ENCODE assay signal across 9 mouse cellular contexts in the genomic region with DNA sequence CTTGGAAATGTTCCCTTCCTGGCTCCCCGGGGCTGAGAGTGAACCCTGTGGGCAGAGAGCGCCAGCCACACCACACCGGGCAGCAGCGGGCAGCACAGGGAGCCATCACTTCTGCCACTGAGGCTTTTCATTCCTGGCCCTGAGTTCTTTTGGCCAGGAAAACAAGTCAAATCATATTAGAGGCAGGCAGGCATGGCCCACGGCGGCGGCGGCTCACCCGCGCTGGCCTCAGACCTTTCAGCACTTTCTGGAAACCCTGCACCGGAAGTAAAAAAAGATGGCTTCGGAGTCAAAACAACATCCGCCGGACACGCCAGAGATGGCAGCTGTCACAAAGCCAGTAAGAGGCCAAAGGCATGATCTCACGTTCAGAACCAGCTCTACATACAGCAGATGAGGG. TPM values are rescaled to one million over a fixed set of nuclear protein-coding genes. Genes with fewer than 3 reads are reported as not detected.
DNase-seq lines count a peak whose midpoint lies in the region; ATAC-seq and TF ChIP-seq lines count a peak whose summit lies in the region.
"Had no signal": no experiment of that assay in that cellular context is flagged by ENCODE, and none has a peak within 500 bp of the region (broad histone marks: within the 10 kb centered on the region; RNA-seq: fewer than 3 reads in every experiment).

No protein-coding gene starts in this region.

- no peaks in the 10 kb centered on the region for H3K27me3 ChIP-seq in intestine, embryonic 14.5 days (replicated peaks; ENCODE audit: control insufficient read depth, insufficient read depth, low read length)
- no peaks in the 10 kb centered on the region for H3K27me3 ChIP-seq in intestine, postnatal 0 days (replicated peaks; ENCODE audit: control insufficient read depth, insufficient read depth, low read length)
- no peaks in the 10 kb centered on the region for H3K27me3 ChIP-seq in kidney, postnatal 0 days (ENCODE audit: insufficient read depth, low read length)
- H3K27me3 ChIP-seq in liver, postnatal 0 days (ENCODE audit: insufficient read depth, low read length), result no peaks in the 10 kb centered on the region

- peak overlapping the region; percentile 48; the same call in 1 of the 2 replicates for H3K27ac ChIP-seq in intestine, embryonic 14.5 days (ENCODE audit: low read depth)
- H3K27ac ChIP-seq in intestine, postnatal 0 days (ENCODE audit: low read depth, low read length), result no peak overlapping the region
- H3K27ac ChIP-seq in kidney, postnatal 0 days, result 0 out of 2 replicates have a peak overlapping the region, but pooled peaks have one; percentile 19
- no peak overlapping the region for H3K27ac ChIP-seq in layer of hippocampus, adult 2 months
- H3K27ac ChIP-seq in liver, postnatal 0 days (ENCODE audit: low read depth), result no peak overlapping the region

- H3K9ac ChIP-seq in intestine, embryonic 14.5 days (ENCODE audit: low read length), result no peak overlapping the region
- no peak overlapping the region for H3K9ac ChIP-seq in intestine, postnatal 0 days (ENCODE audit: low read depth, low read length)
- no peak overlapping the region for H3K9ac ChIP-seq in kidney, postnatal 0 days (ENCODE audit: low read depth, low read length)
- H3K9ac ChIP-seq in liver, postnatal 0 days (replicated peaks), result no peak overlapping the region

- H3K4me1 ChIP-seq in intestine, embryonic 14.5 days (replicated peaks; ENCODE audit: control insufficient read depth, insufficient read depth, low read length), result peaks cover 18% of the 10 kb centered on the region
- H3K4me1 ChIP-seq in intestine, postnatal 0 days (replicated peaks; ENCODE audit: control insufficient read depth, insufficient read depth, low read length), result peaks cover 6% of the 10 kb centered on the region
- peaks cover 14% of the 10 kb centered on the region for H3K4me1 ChIP-seq in kidney, postnatal 0 days (replicated peaks; ENCODE audit: insufficient read depth, low read length)
- no peaks in the 10 kb centered on the region for H3K4me1 ChIP-seq in liver, postnatal 0 days (ENCODE audit: insufficient read depth)

- no peak overlapping the region for H3K4me3 ChIP-seq in intestine, embryonic 14.5 days (ENCODE audit: low read depth, low read length)
- no peak overlapping the region for H3K4me3 ChIP-seq in intestine, postnatal 0 days (ENCODE audit: low read depth, low read length)
- no peak overlapping the region for H3K4me3 ChIP-seq in kidney, postnatal 0 days (replicated peaks; ENCODE audit: low read depth, low read length)
- H3K4me3 ChIP-seq in layer of hippocampus, adult 2 months, result no peak overlapping the region
- no peak overlapping the region for H3K4me3 ChIP-seq in liver, postnatal 0 days (ENCODE audit: low read depth, low read length)

- 69% methylated on average over 16 of the region's 16 CpGs for WGBS in intestine, embryonic 14.5 days
- 79% methylated on average over 16 of the region's 16 CpGs for WGBS in intestine, postnatal 0 days
- WGBS in kidney, postnatal 0 days, result 51% methylated on average over 16 of the region's 16 CpGs
- WGBS in liver, postnatal 0 days (ENCODE audit: insufficient replicate concordance), result 82% methylated on average over 16 of the region's 16 CpGs

- no peaks in the 10 kb centered on the region for H3K9me3 ChIP-seq in intestine, embryonic 14.5 days (ENCODE audit: control insufficient read depth, low read length)
- no peaks in the 10 kb centered on the region for H3K9me3 ChIP-seq in intestine, postnatal 0 days (ENCODE audit: control insufficient read depth)
- H3K9me3 ChIP-seq in kidney, postnatal 0 days (replicated peaks; ENCODE audit: low read length), result no peaks in the 10 kb centered on the region
- no peaks in the 10 kb centered on the region for H3K9me3 ChIP-seq in liver, postnatal 0 days (ENCODE audit: low read length)

- no peak for TF ChIP-seq EP300 in liver, postnatal 0 days (IDR thresholded peaks at IDR 0.05; ENCODE audit: low read depth)

- no peak overlapping the region for H3K4me2 ChIP-seq in intestine, embryonic 14.5 days (ENCODE audit: low read length)
- H3K4me2 ChIP-seq in intestine, postnatal 0 days (replicated peaks; ENCODE audit: low read depth), result no peak overlapping the region
- H3K4me2 ChIP-seq in kidney, postnatal 0 days (ENCODE audit: low read length), result no peak overlapping the region
- no peak overlapping the region for H3K4me2 ChIP-seq in liver, postnatal 0 days (ENCODE audit: low read depth, low read length)

- no peak for TF ChIP-seq CTCF in intestine, postnatal 0 days (IDR thresholded peaks at IDR 0.05; ENCODE audit: low read depth)
- TF ChIP-seq CTCF in kidney, postnatal 0 days (IDR thresholded peaks at IDR 0.05; ENCODE audit: low read depth), result no peak
- no peak for TF ChIP-seq CTCF in layer of hippocampus, adult 2 months (conservative IDR thresholded peaks at IDR 0.05)
- TF ChIP-seq CTCF in liver, postnatal 0 days (IDR thresholded peaks at IDR 0.05; ENCODE audit: low read depth), result no peak

- no peaks in the 10 kb centered on the region for H3K36me3 ChIP-seq in intestine, embryonic 14.5 days (ENCODE audit: control insufficient read depth, insufficient read depth, low read length)
- no peaks in the 10 kb centered on the region for H3K36me3 ChIP-seq in intestine, postnatal 0 days (ENCODE audit: control insufficient read depth, insufficient read depth)
- H3K36me3 ChIP-seq in kidney, postnatal 0 days (ENCODE audit: insufficient read depth, low read length), result no peaks in the 10 kb centered on the region
- no peaks in the 10 kb centered on the region for H3K36me3 ChIP-seq in liver, postnatal 0 days (replicated peaks; ENCODE audit: insufficient read depth, low read length)

- DNase-seq in intestine, embryonic 14.5 days (ENCODE audit: low spot score), result no peak
- peak; percentile 22 for DNase-seq in cerebellum, adult 8-10 months
- DNase-seq in heart, adult 18-20 months, result peak; percentile 57 to 62
- peak; percentile 37 for DNase-seq in kidney, postnatal 0 days (ENCODE audit: low spot score)
- no peak for DNase-seq in layer of hippocampus, adult 2 months (ENCODE audit: low spot score in 2 of 2)
- no peak for DNase-seq in liver, postnatal 0 days
- DNase-seq: right cerebral cortex, adult 18-20 months had no signal

- no peak for ATAC-seq in intestine, embryonic 14.5 days (replicated peaks; ENCODE audit: low FRiP score, low TSS enrichment, low read depth)
- ATAC-seq in intestine, postnatal 0 days, result no peak
- no peak for ATAC-seq in kidney, postnatal 0 days (replicated peaks; ENCODE audit: low FRiP score, low read depth)
- ATAC-seq in erythroblast, adult 5-6 weeks (replicated peaks; ENCODE audit: low FRiP score, poor library complexity, severe bottlenecking), result no peak
- ATAC-seq in liver, postnatal 0 days, result no peak

RNA-seq across cellular contexts. Expression of a gene that starts 9.3 kb away (rescaled TPM):
- polyA plus RNA-seq in intestine, embryonic 14.5 days (2014; fragmentation: Nextera tagmentation; extraction: Ambion mirVana), result 21.2 and 23.0 TPM in 2 replicates
- polyA plus RNA-seq in intestine, postnatal 0 days (2015; fragmentation: Nextera tagmentation; extraction: Ambion mirVana), result 5.6 and 6.6 TPM in 2 replicates
- total RNA-seq in heart, adult 18-20 months (2021), result 1 to 10 TPM; 2.8 to 3.2 TPM
- polyA plus RNA-seq in kidney, postnatal 0 days (2015; fragmentation: Nextera tagmentation; extraction: Ambion mirVana), result 14.1 and 15.2 TPM in 2 replicates
- total RNA-seq in erythroblast, adult 5-6 weeks (2015; ENCODE audit: low replicate concordance), result 0.19 and 2.1 TPM in 2 replicates
- 0.94 and 0.98 TPM in 2 replicates for total RNA-seq in erythroblast, adult 5-6 weeks (2017; ENCODE audit: low replicate concordance)
- 10 to 100 TPM; 10.6 to 12.9 TPM for total RNA-seq in layer of hippocampus, adult 2 months (2021)
- 2.8 and 2.9 TPM in 2 replicates for polyA plus RNA-seq in liver, postnatal 0 days (2015; fragmentation: Nextera tagmentation; extraction: Ambion mirVana)

Comparison
In these comparisons a context has a peak if more than half of its experiments do, and no peak if none do; other contexts are left out.
1. H3K27ac ChIP-seq: peak in intestine, embryonic 14.5 days (single experiment) and kidney, postnatal 0 days (single experiment); none in intestine, postnatal 0 days (single experiment), layer of hippocampus, adult 2 months (single experiment) and liver, postnatal 0 days (single experiment).
2. DNase-seq: peak in cerebellum, adult 8-10 months (single experiment), heart, adult 18-20 months (2 of 2) and kidney, postnatal 0 days (single experiment); none in intestine, embryonic 14.5 days (single experiment), layer of hippocampus, adult 2 months (0 of 2) and liver, postnatal 0 days (single experiment).